Mouse (Mus musculus): ENCODE data around the gene Smim24. TPM values are rescaled to one million over a fixed set of nuclear protein-coding genes. Genes with fewer than 3 reads are reported as not detected.

Smim24 gene
- polyA plus RNA-seq, 1 experiment from 2014 or later = 1.7 TPM

DNA sequence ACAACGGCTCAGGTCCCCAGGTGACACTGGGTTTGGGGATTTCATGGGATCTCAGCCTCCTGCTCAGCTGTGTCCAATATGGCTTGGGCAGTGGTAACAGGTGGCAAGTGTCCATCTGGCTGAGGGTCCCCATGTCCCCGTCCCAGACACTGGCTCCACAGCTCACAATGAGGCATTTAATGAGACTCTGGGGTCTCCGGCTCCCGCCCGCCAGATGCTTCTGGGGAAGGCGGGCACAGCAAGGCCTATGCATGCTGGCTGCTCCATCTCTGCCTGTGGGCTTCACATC, 25.7 kb upstream of the Smim24 start:
- Histone ChIP-seq H3K27me3 (ENCODE audit: insufficient read depth, low read length) (no peaks in the 10 kb centered on the region), H3K4me2 (ENCODE audit: low read depth, low read length) (no peak overlapping the region), H3K4me3 (ENCODE audit: low read depth, low read length) (no peak overlapping the region), H3K9ac (replicated peaks) (no peak overlapping the region), H3K27ac (ENCODE audit: low read depth) (no peak overlapping the region), H3K4me1 (ENCODE audit: insufficient read depth) (peaks cover 37% of the 10 kb centered on the region), H3K9me3 (ENCODE audit: low read length) (no peaks in the 10 kb centered on the region), H3K36me3 (replicated peaks; ENCODE audit: insufficient read depth, low read length) (peaks cover 79% of the 10 kb centered on the region)
- ATAC-seq (no peak), DNase-seq (no peak)
- TF ChIP-seq EP300 (IDR thresholded peaks at IDR 0.05; ENCODE audit: low read depth) (no peak), CTCF (IDR thresholded peaks at IDR 0.05; ENCODE audit: low read depth) (no peak)
- 89% methylated on average over 6 of the region's 6 CpGs for WGBS (ENCODE audit: insufficient replicate concordance)

DNA sequence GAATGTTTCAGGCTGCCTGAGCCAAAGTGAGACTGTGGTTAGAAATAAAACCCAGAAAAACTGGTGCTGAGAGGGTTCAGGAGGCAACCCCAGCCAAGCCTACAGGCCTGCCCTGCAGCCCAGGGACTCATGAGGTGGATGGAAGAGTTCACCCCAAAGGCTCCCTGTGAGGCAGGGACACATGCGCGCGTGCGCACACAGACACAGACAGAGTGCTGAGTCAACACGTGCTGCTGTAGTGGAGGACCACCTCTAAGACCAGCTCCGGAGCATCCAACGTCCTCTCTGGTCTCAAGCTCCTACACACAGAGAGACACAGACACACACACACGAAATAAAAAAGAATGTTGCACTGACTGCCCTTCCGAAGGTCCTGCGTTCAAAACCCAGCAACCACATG, 17.5 kb upstream of the Smim24 start:
- WGBS (ENCODE audit: insufficient replicate concordance) = 94% methylated on average over 10 of the region's 10 CpGs
- peaks cover 53% of the 10 kb centered on the region for H3K36me3 ChIP-seq (replicated peaks; ENCODE audit: insufficient read depth, low read length)

DNA sequence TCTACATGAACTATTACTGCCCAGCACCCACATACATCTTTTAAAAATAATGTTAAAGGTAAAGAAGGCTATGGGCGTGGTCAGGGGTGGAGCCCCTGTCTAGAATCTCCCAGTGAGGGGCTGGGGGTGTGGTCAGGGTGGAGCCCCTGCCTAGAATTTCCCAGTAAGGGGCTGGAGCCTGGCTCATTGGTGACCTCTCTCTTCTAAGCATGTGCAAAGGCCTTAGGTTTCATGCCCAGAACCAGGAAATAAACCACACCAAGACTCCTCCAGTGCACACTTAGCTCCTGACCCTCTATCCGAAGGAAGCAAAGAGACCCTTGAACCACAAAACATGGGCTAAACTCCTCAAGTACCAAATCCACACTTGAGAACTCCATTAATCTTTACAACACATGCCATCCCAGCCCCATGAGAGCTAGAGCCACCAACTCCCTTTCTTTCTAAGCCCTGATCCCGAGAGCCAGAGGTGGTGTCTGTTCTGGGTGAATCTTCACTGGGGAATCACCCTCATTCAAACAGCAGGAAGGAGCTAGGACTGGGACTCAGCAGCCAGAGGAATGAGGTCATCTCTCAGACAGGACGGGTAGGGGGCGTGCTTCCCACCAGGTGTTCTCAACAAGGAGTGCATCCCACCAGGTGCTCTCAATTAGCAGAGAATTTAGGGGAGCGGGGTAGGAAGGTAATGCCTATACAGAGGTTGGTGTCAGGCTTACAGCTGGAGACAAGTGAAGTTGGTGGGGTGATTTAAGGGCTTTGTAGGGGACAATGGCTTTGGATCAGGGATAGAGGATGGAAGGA, 16.1 kb upstream of the Smim24 start:
- H3K4me3 ChIP-seq (ENCODE audit: low read depth, low read length) = peak overlapping the region; percentile 87
- peak overlapping the region; percentile 87 for H3K27ac ChIP-seq (ENCODE audit: low read depth)
- peak overlapping the region; percentile 97 for H3K9ac ChIP-seq (replicated peaks)
- no peaks in the 10 kb centered on the region for H3K27me3 ChIP-seq (ENCODE audit: insufficient read depth, low read length)
- peak overlapping the region; percentile 68 for H3K4me2 ChIP-seq (ENCODE audit: low read depth, low read length)
- WGBS (ENCODE audit: insufficient replicate concordance) = 41% methylated on average over 6 of the region's 6 CpGs
- no peaks in the 10 kb centered on the region for H3K9me3 ChIP-seq (ENCODE audit: low read length)
- peaks cover 39% of the 10 kb centered on the region for H3K36me3 ChIP-seq (replicated peaks; ENCODE audit: insufficient read depth, low read length)
- DNase-seq (peak; percentile 67), ATAC-seq (no peak)
- TF ChIP-seq EP300 (IDR thresholded peaks at IDR 0.05; ENCODE audit: low read depth) (no peak), CTCF (IDR thresholded peaks at IDR 0.05; ENCODE audit: low read depth) (peak; percentile 25; the same call in 1 of the 2 replicates)
- H3K4me1 ChIP-seq (ENCODE audit: insufficient read depth) = peaks cover 39% of the 10 kb centered on the region

More for the DNA sequence above, 17.5 kb upstream of the Smim24 start:
- TF ChIP-seq CTCF (IDR thresholded peaks at IDR 0.05; ENCODE audit: low read depth) = no peak
- no peak for TF ChIP-seq EP300 (IDR thresholded peaks at IDR 0.05; ENCODE audit: low read depth)
- Histone ChIP-seq H3K4me3 (ENCODE audit: low read depth, low read length) (no peak overlapping the region), H3K9ac (replicated peaks) (no peak overlapping the region), H3K9me3 (ENCODE audit: low read length) (no peaks in the 10 kb centered on the region), H3K27ac (ENCODE audit: low read depth) (no peak overlapping the region), H3K27me3 (ENCODE audit: insufficient read depth, low read length) (no peaks in the 10 kb centered on the region), H3K4me2 (ENCODE audit: low read depth, low read length) (peak overlapping the region; percentile 68), H3K4me1 (ENCODE audit: insufficient read depth) (peaks cover 28% of the 10 kb centered on the region)
- DNase-seq (no peak), ATAC-seq (no peak)

DNA sequence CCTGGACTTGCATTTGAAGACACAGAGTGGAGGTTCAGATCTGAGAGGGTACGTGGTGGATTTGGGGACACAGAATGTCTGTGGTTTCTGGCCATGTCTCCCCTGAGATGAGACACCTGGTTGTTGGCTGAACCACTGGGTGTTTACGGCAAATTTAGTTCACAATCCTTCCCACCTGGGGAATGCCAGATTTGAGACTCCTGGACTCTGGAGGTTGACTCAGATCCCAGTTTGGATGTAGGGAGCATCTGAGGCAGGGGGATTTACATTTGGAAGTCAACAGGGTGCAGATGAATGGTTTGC, 15.5 kb upstream of the Smim24 start:
- no peak for ATAC-seq
- H3K9me3 ChIP-seq (ENCODE audit: low read length) = no peaks in the 10 kb centered on the region
- H3K4me2 ChIP-seq (ENCODE audit: low read depth, low read length) = peak overlapping the region; percentile 68
- DNase-seq = no peak
- no peak for TF ChIP-seq EP300 (IDR thresholded peaks at IDR 0.05; ENCODE audit: low read depth)
- TF ChIP-seq CTCF (IDR thresholded peaks at IDR 0.05; ENCODE audit: low read depth) = no peak
- peaks cover 39% of the 10 kb centered on the region for H3K4me1 ChIP-seq (ENCODE audit: insufficient read depth)
- H3K9ac ChIP-seq (replicated peaks) = peak overlapping the region; percentile 97
- peak overlapping the region; percentile 87 for H3K27ac ChIP-seq (ENCODE audit: low read depth)
- H3K27me3 ChIP-seq (ENCODE audit: insufficient read depth, low read length) = no peaks in the 10 kb centered on the region
- H3K36me3 ChIP-seq (replicated peaks; ENCODE audit: insufficient read depth, low read length) = peaks cover 33% of the 10 kb centered on the region
- peak overlapping the region; percentile 87 for H3K4me3 ChIP-seq (ENCODE audit: low read depth, low read length)
- WGBS (ENCODE audit: insufficient replicate concordance) = 43% methylated on average over 2 of the region's 2 CpGs

DNA sequence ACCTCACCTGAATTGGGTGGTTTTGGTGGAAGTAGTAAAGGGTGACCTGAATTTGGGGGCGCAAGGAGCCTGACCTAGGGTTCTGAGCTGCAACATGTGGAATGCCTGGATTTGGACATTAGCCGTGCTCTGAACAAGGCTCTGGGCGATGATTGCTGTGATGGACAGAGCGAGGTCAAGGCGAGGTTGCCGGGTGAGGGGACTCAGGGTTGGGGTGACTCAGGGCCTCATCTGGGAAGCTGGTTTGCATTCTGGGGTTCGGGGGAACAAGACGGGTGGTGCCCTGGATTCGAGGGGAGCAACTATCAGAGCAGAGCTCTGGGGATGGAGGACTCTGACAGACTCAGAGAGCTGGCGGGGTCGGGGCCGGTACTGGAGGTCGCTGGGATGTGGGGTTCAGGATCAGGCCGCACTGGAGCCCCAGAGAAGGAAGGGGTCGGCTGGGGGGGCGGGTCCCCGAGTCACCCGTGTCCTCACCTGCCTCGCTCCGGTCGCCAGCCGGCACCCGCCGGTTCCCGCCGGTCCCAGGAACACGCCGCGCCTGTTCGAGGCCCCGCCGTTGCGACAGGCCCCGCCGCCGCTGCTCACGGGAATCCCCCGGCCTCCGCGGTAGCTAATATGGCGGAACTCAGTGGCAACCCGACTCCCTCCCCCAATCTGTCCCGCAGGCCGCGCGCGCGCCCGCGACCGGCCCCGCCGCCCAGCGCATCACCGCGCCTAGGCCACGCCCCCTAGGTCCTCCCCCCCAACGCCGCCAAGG, 14.9 kb upstream of the Smim24 start, which contains the start of gene Fzr1:
Gene Fzr1 (minus strand): TSS at position 724 of the 760 bp plus-strand sequence.
- TF ChIP-seq EP300 (IDR thresholded peaks at IDR 0.05; ENCODE audit: low read depth) = no peak
- TF ChIP-seq CTCF (IDR thresholded peaks at IDR 0.05; ENCODE audit: low read depth) = no peak
- ATAC-seq = no peak

DNA sequence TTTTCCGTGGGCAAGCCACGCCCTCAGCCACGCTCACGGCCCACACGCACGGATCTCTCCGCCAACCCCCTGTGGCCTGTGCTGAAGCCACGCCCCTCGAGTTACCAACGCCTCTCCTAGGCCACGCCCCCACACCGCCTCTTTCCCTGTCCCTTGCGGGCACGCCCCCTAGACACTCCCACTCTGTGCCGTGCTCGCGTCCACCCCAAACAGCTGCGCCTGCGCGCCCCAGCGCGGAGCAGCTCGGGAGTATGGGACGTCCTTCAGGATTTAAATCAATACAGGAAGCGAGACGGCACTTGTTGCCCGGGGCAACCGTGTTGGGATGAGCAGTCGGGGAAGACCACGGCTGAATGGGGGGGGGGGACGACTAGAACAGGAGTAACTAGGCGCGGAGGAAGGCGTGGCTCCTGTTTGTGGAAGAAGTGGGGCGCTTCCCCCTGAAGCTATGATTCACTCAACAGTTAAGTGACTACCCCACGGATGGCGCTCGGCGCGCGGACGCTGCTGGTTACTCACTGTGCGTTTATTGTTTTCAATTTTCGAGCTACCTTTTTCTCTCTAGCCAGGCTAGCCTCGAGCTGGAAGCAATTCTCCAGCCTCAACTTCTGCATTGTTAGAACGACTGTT, 14.2 kb upstream of the Smim24 start:
- no peaks in the 10 kb centered on the region for H3K9me3 ChIP-seq (ENCODE audit: low read length)
- ATAC-seq = peak; percentile 81
- under 1% methylated on average over 43 of the region's 46 CpGs for WGBS (ENCODE audit: insufficient replicate concordance)
- H3K27ac ChIP-seq (ENCODE audit: low read depth) = peak overlapping the region; percentile 97
- H3K4me2 ChIP-seq (ENCODE audit: low read depth, low read length) = peak overlapping the region; percentile 77
- DNase-seq = peak; percentile 100
- H3K4me3 ChIP-seq (ENCODE audit: low read depth, low read length) = peak overlapping the region; percentile 87
- peak overlapping the region; percentile 64 for H3K9ac ChIP-seq (replicated peaks)
- H3K36me3 ChIP-seq (replicated peaks; ENCODE audit: insufficient read depth, low read length) = peaks cover 21% of the 10 kb centered on the region
- H3K27me3 ChIP-seq (ENCODE audit: insufficient read depth, low read length) = no peaks in the 10 kb centered on the region
- H3K4me1 ChIP-seq (ENCODE audit: insufficient read depth) = peaks cover 39% of the 10 kb centered on the region
- TF ChIP-seq CTCF (IDR thresholded peaks at IDR 0.05; ENCODE audit: low read depth) (peak; percentile 35), EP300 (IDR thresholded peaks at IDR 0.05; ENCODE audit: low read depth) (no peak)

More for the DNA sequence above, 14.9 kb upstream of the Smim24 start, which contains the start of gene Fzr1:
- H3K9me3 ChIP-seq (ENCODE audit: low read length) = no peaks in the 10 kb centered on the region
- no peaks in the 10 kb centered on the region for H3K27me3 ChIP-seq (ENCODE audit: insufficient read depth, low read length)
- H3K4me2 ChIP-seq (ENCODE audit: low read depth, low read length) = peak within 1 kb of the TSS; percentile 77
- H3K4me1 ChIP-seq (ENCODE audit: insufficient read depth) = peaks cover 39% of the 10 kb centered on the region
- no peak for DNase-seq
- peak within 1 kb of the TSS; percentile 87 for H3K4me3 ChIP-seq (ENCODE audit: low read depth, low read length)
- peak within 1 kb of the TSS; percentile 97 for H3K27ac ChIP-seq (ENCODE audit: low read depth)
- H3K36me3 ChIP-seq (replicated peaks; ENCODE audit: insufficient read depth, low read length) = peaks cover 28% of the 10 kb centered on the region
- peak within 1 kb of the TSS; percentile 97 for H3K9ac ChIP-seq (replicated peaks)
- 1% methylated on average over 50 of the region's 59 CpGs for WGBS (ENCODE audit: insufficient replicate concordance)

All from liver, postnatal 0 days (tissue).